Mouse (Mus musculus): Measurements from ENCODE around the gene Fxyd7. TPM values are rescaled to one million over a fixed set of nuclear protein-coding genes. Genes with fewer than 3 reads are reported as not detected.

Gene Fxyd7
- polyA plus RNA-seq, 1 experiment from 2014 or later, result 21.6 TPM

GRCm38 (mm10) chr7:31086175-31086755 is 35.0 kb upstream of the Fxyd7 start:
- Histone ChIP-seq H3K27ac (peak overlapping the region; percentile 49; the same call in 1 of the 2 replicates), H3K36me3 (no peaks in the 10 kb centered on the region), H3K27me3 (replicated peaks) (no peaks in the 10 kb centered on the region), H3K9ac (no peak overlapping the region), H3K4me2 (no peak overlapping the region), H3K9me3 (no peaks in the 10 kb centered on the region), H3K4me3 (replicated peaks) (no peak overlapping the region), H3K4me1 (peaks cover 17% of the 10 kb centered on the region)
- no peak for ATAC-seq (ENCODE audit: insufficient read depth, low FRiP score, low read depth)
- 87% methylated on average over 9 of the region's 9 CpGs for WGBS

GRCm38 (mm10) chr7:31085171-31085570 is 33.9 kb upstream of the Fxyd7 start:
- Histone ChIP-seq H3K4me2 (no peak overlapping the region), H3K36me3 (no peaks in the 10 kb centered on the region), H3K9me3 (no peaks in the 10 kb centered on the region), H3K4me1 (peaks cover 17% of the 10 kb centered on the region), H3K27me3 (replicated peaks) (no peaks in the 10 kb centered on the region), H3K9ac (no peak overlapping the region), H3K4me3 (replicated peaks) (no peak overlapping the region), H3K27ac (peak overlapping the region; percentile 49)
- ATAC-seq (ENCODE audit: insufficient read depth, low FRiP score, low read depth), result peak; percentile 78
- 54% methylated on average over 3 of the region's 3 CpGs for WGBS

- H3K27ac ChIP-seq, result peak overlapping the region; percentile 63; the same call in 1 of the 2 replicates
- WGBS, result 39% methylated on average over 9 of the region's 9 CpGs
- H3K9me3 ChIP-seq, result no peaks in the 10 kb centered on the region
- no peak overlapping the region for H3K9ac ChIP-seq
- H3K4me2 ChIP-seq, result no peak overlapping the region
- H3K4me3 ChIP-seq (replicated peaks), result no peak overlapping the region
- no peak for ATAC-seq (ENCODE audit: insufficient read depth, low FRiP score, low read depth)
- no peaks in the 10 kb centered on the region for H3K36me3 ChIP-seq
- no peaks in the 10 kb centered on the region for H3K27me3 ChIP-seq (replicated peaks)
- peaks cover 17% of the 10 kb centered on the region for H3K4me1 ChIP-seq
These were observed 32.9 kb upstream of the Fxyd7 start for GRCm38 (mm10) chr7:31084140-31084539.

GRCm38 (mm10) chr7:31082831-31083588 is 31.7 kb upstream of the Fxyd7 start:
- Histone ChIP-seq H3K9me3 (no peaks in the 10 kb centered on the region), H3K36me3 (no peaks in the 10 kb centered on the region), H3K4me3 (replicated peaks) (no peak overlapping the region), H3K4me1 (peaks cover 17% of the 10 kb centered on the region), H3K4me2 (no peak overlapping the region), H3K27me3 (replicated peaks) (no peaks in the 10 kb centered on the region), H3K9ac (no peak overlapping the region), H3K27ac (peak overlapping the region; percentile 35; the same call in 1 of the 2 replicates)
- WGBS, result 64% methylated on average over 14 of the region's 14 CpGs
- ATAC-seq (ENCODE audit: insufficient read depth, low FRiP score, low read depth), result no peak

GRCm38 (mm10) chr7:31082106-31082505 is 30.8 kb upstream of the Fxyd7 start:
- Histone ChIP-seq H3K9ac (no peak overlapping the region), H3K36me3 (no peaks in the 10 kb centered on the region), H3K27ac (no peak overlapping the region), H3K4me2 (no peak overlapping the region), H3K9me3 (no peaks in the 10 kb centered on the region), H3K4me3 (replicated peaks) (no peak overlapping the region), H3K4me1 (peaks cover 17% of the 10 kb centered on the region), H3K27me3 (replicated peaks) (no peaks in the 10 kb centered on the region)
- no peak for ATAC-seq (ENCODE audit: insufficient read depth, low FRiP score, low read depth)

- 60% methylated on average over 1 of the region's 1 CpGs for WGBS
- Histone ChIP-seq H3K27me3 (replicated peaks) (no peaks in the 10 kb centered on the region), H3K4me1 (peaks cover 17% of the 10 kb centered on the region), H3K27ac (no peak overlapping the region), H3K9me3 (no peaks in the 10 kb centered on the region), H3K4me2 (no peak overlapping the region), H3K9ac (no peak overlapping the region), H3K36me3 (no peaks in the 10 kb centered on the region), H3K4me3 (replicated peaks) (no peak overlapping the region)
- no peak for ATAC-seq (ENCODE audit: insufficient read depth, low FRiP score, low read depth)
These were observed 29.8 kb upstream of the Fxyd7 start for GRCm38 (mm10) chr7:31081106-31081505.

- H3K27me3 ChIP-seq (replicated peaks), result no peaks in the 10 kb centered on the region
- no peak overlapping the region for H3K4me2 ChIP-seq
- no peak overlapping the region for H3K4me3 ChIP-seq (replicated peaks)
- no peaks in the 10 kb centered on the region for H3K9me3 ChIP-seq
- 63% methylated on average over 3 of the region's 3 CpGs for WGBS
- no peaks in the 10 kb centered on the region for H3K36me3 ChIP-seq
- ATAC-seq (ENCODE audit: insufficient read depth, low FRiP score, low read depth), result no peak
- H3K27ac ChIP-seq, result no peak overlapping the region
- H3K4me1 ChIP-seq, result peaks cover 17% of the 10 kb centered on the region
- H3K9ac ChIP-seq, result no peak overlapping the region
These were observed 29.3 kb upstream of the Fxyd7 start for GRCm38 (mm10) chr7:31080611-31081010.

GRCm38 (mm10) chr7:31079670-31080069 is 28.4 kb upstream of the Fxyd7 start:
- ATAC-seq (ENCODE audit: insufficient read depth, low FRiP score, low read depth), result no peak

GRCm38 (mm10) chr7:31077885-31078445 is 26.7 kb upstream of the Fxyd7 start:
- Histone ChIP-seq H3K27me3 (replicated peaks) (no peaks in the 10 kb centered on the region), H3K36me3 (no peaks in the 10 kb centered on the region), H3K27ac (no peak overlapping the region), H3K9ac (no peak overlapping the region), H3K9me3 (no peaks in the 10 kb centered on the region), H3K4me3 (replicated peaks) (no peak overlapping the region), H3K4me2 (no peak overlapping the region), H3K4me1 (peaks cover 9% of the 10 kb centered on the region)
- 36% methylated on average over 5 of the region's 5 CpGs for WGBS
- ATAC-seq (ENCODE audit: insufficient read depth, low FRiP score, low read depth), result no peak

More at GRCm38 (mm10) chr7:31079670-31080069, 28.4 kb upstream of the Fxyd7 start:
- no peaks in the 10 kb centered on the region for H3K36me3 ChIP-seq
- H3K9ac ChIP-seq, result no peak overlapping the region
- no peak overlapping the region for H3K27ac ChIP-seq
- no peaks in the 10 kb centered on the region for H3K27me3 ChIP-seq (replicated peaks)
- H3K4me1 ChIP-seq, result peaks cover 13% of the 10 kb centered on the region
- 86% methylated on average over 8 of the region's 8 CpGs for WGBS
- no peak overlapping the region for H3K4me2 ChIP-seq
- no peaks in the 10 kb centered on the region for H3K9me3 ChIP-seq
- H3K4me3 ChIP-seq (replicated peaks), result no peak overlapping the region

- no peaks in the 10 kb centered on the region for H3K9me3 ChIP-seq
- peaks cover 10% of the 10 kb centered on the region for H3K4me1 ChIP-seq
- H3K4me3 ChIP-seq (replicated peaks), result no peak overlapping the region
- ATAC-seq (ENCODE audit: insufficient read depth, low FRiP score, low read depth), result no peak
- 50% methylated on average over 6 of the region's 6 CpGs for WGBS
- no peak overlapping the region for H3K9ac ChIP-seq
- no peaks in the 10 kb centered on the region for H3K27me3 ChIP-seq (replicated peaks)
- 0 out of 2 replicates have a peak overlapping the region, but pooled peaks have one; percentile 67 for H3K27ac ChIP-seq
- H3K36me3 ChIP-seq, result no peaks in the 10 kb centered on the region
- H3K4me2 ChIP-seq, result no peak overlapping the region
These were observed 26.2 kb upstream of the Fxyd7 start for GRCm38 (mm10) chr7:31077470-31077869.

GRCm38 (mm10) chr7:31076492-31076891 is 25.2 kb upstream of the Fxyd7 start, which contains the start of gene Fxyd3:
Gene Fxyd3, minus strand, starts transcription at chr7:31076704.
- Histone ChIP-seq H3K36me3 (no peaks in the 10 kb centered on the region), H3K9ac (no peak within 1 kb of the TSS; the same call in 1 of the 2 replicates), H3K4me3 (replicated peaks) (peak within 1 kb of the TSS; percentile 35), H3K4me2 (peak within 1 kb of the TSS; percentile 37), H3K4me1 (peaks cover 16% of the 10 kb centered on the region), H3K9me3 (no peaks in the 10 kb centered on the region), H3K27me3 (replicated peaks) (no peaks in the 10 kb centered on the region), H3K27ac (peak within 1 kb of the TSS; percentile 67)
- 48% methylated on average over 5 of the region's 5 CpGs for WGBS
- ATAC-seq (ENCODE audit: insufficient read depth, low FRiP score, low read depth), result peak; percentile 69

GRCm38 (mm10) chr7:31074713-31075069 is 23.4 kb upstream of the Fxyd7 start:
- no peak overlapping the region for H3K9ac ChIP-seq

More at GRCm38 (mm10) chr7:31074713-31075069, 23.4 kb upstream of the Fxyd7 start:
- H3K9me3 ChIP-seq, result no peaks in the 10 kb centered on the region
- peak overlapping the region; percentile 37 for H3K4me2 ChIP-seq
- WGBS, result 59% methylated on average over 5 of the region's 5 CpGs
- H3K27me3 ChIP-seq (replicated peaks), result no peaks in the 10 kb centered on the region
- H3K4me3 ChIP-seq (replicated peaks), result peak overlapping the region; percentile 35; the same call in 1 of the 2 replicates
- ATAC-seq (ENCODE audit: insufficient read depth, low FRiP score, low read depth), result no peak
- H3K27ac ChIP-seq, result peak overlapping the region; percentile 81
- H3K4me1 ChIP-seq, result peaks cover 23% of the 10 kb centered on the region
- H3K36me3 ChIP-seq, result no peaks in the 10 kb centered on the region

All from stomach, embryonic 15.5 days (tissue).